Mouse (Mus musculus): ENCODE data around the gene Ppp1r32.

DNA sequence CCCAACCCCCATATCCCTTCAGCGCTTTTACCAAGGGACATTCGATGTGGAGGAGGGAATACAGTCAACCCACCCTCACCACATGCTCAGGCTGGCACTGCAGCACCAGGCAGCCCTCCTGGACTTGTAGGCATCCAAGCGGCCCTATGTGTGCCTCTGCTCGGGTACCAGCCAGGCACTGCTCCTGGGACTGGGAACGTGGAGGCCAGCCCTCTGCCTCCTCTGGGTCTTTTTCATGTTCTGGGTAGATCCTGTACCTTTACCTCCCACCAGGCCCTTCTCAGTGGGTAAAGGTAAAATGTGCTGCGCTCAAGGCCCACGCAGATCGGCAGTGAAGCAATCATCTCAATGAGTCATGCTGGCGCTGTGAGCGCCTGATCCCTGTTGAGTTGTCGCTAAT, 22.8 kb downstream of the Ppp1r32 start:
- TF ChIP-seq CTCF (IDR thresholded peaks at IDR 0.05; ENCODE audit: insufficient read depth, low read length) (no peak), POLR2A (IDR thresholded peaks at IDR 0.05; ENCODE audit: borderline replicate concordance, extremely low read depth, low read depth, low read length) (no peak)
